Mouse (Mus musculus): ENCODE data around the gene Apol11b. TPM values are rescaled to one million over a fixed set of nuclear protein-coding genes. Genes with fewer than 3 reads are reported as not detected.
"Not testable (repeated sequence)": the region's sequence is repeated elsewhere in the genome, so short reads cannot be mapped to it uniquely, and the experiment has no call there.

Apol11b gene
- 0.14 and 0.18 TPM in 2 replicates for polyA plus RNA-seq (2015; fragmentation: Nextera tagmentation; extraction: Ambion mirVana)

DNA sequence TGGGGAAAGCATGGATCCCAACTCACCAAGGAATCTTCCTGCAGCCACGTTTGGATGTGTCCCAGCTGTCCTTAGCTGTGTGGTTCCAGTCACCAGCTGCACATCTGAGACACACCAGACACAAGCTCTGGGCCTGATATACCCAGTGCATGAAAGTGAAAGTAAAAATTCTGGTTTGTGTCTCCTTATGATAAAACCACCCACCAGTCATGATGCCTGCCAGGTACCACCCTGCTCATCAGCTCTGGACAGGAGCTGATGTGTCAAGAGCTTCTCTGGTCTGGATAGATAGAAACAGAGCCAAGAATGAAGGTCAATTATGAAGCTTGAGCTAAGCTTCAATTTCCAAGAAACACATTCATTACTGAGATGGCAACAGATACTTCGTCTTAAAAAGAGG, at the start of gene Apol11b:
Apol11b (minus strand) TSS at position 111 of the 400 bp plus-strand sequence.
- not testable (repeated sequence) for H3K27me3 ChIP-seq; H3K4me2 ChIP-seq (replicated peaks); H3K4me1 ChIP-seq; ATAC-seq (replicated peaks); H3K4me3 ChIP-seq; H3K27ac ChIP-seq (replicated peaks); H3K36me3 ChIP-seq; H3K9ac ChIP-seq (replicated peaks); H3K9me3 ChIP-seq
- 80% methylated on average over 2 of the region's 2 CpGs for WGBS

DNA sequence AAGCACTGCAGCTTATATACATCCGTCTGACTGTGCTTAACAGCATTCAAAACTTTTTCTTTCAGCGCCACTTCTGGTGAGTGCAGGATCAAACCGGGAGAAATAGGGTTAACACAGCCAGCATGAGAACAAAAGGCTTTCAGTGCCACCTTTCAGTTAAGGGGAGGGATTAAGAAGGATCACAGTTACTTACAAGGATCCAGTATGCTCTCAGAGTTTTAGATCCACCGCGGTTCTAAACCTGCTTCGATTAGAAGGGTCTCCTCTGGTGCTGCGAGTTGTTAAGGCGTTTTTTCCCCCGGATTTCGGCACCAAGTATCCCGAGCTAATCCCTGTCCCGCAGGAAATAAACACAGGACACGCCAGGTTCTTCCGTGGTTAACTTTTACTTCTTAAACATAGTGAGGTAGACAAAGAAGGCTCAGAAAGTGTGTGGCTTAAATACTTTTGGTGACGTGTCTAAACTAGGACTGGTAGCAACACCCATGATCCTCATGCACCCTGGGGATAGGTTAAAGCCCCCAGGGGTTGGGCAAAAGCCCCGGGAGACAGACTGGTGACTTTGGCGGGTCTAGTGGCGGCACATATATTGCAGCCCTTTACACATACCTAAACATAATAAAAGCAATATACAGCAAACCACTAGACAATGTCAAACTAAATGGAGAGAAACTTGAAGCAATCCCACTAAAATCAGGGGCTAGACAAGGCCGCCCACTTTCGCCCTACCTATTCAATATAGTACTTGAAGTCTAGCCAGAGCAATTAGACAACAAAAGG, 48.6 kb upstream of the Apol11b start:
- H3K36me3 ChIP-seq; H3K9ac ChIP-seq (replicated peaks); H3K4me1 ChIP-seq; H3K9me3 ChIP-seq; ATAC-seq (replicated peaks); H3K27ac ChIP-seq (replicated peaks); H3K27me3 ChIP-seq: not testable (repeated sequence)
- Histone ChIP-seq H3K4me2 (replicated peaks) (peak overlapping the region; percentile 41), H3K4me3 (peak overlapping the region; percentile 21)
- 8% methylated on average over 20 of the region's 20 CpGs for WGBS

DNA sequence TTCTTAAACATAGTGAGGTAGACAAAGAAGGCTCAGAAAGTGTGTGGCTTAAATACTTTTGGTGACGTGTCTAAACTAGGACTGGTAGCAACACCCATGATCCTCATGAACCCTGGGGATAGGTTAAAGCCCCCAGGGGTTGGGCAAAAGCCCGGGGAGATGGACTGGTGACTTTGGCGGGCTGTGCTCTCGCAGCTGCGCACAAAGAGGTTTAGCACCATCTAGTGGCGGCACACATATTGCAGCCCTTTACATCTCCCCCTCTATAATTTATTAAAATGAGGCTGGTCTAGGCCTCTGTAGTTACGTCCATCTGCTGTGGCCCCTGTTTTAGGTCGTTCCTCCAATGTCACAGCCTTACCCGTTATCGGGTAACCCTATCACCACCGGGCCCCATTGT, 40.9 kb upstream of the Apol11b start:
- not testable (repeated sequence) for H3K36me3 ChIP-seq; H3K27me3 ChIP-seq; H3K9me3 ChIP-seq; ATAC-seq (replicated peaks); H3K4me1 ChIP-seq; H3K27ac ChIP-seq (replicated peaks); H3K4me2 ChIP-seq (replicated peaks); H3K4me3 ChIP-seq; H3K9ac ChIP-seq (replicated peaks)
- WGBS = 20% methylated on average over 11 of the region's 11 CpGs

DNA sequence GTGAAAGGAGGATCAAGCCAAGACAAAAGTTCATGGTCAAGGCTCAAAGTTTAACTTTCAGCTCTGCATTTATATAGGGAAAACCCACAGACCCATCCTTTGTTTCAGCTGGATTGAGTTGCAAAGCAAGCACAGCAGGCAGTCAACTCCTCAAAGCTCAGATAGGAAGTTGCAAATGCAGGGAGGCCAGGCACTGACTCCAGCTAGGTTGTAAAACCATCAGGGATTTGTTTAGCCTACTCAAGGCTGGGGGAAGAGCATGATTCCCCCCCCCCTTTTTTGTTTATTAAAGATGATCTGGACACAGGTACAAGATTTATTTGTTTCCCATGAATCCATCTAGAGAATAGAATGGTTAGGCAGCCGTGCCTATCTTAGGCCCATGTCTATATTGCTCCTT, 31.0 kb upstream of the Apol11b start:
- H3K27me3 ChIP-seq; H3K27ac ChIP-seq (replicated peaks); H3K4me1 ChIP-seq; H3K4me2 ChIP-seq (replicated peaks); H3K4me3 ChIP-seq; H3K9ac ChIP-seq (replicated peaks); ATAC-seq (replicated peaks); H3K36me3 ChIP-seq; H3K9me3 ChIP-seq: not testable (repeated sequence)
- 80% methylated on average over 1 of the region's 1 CpGs for WGBS

DNA sequence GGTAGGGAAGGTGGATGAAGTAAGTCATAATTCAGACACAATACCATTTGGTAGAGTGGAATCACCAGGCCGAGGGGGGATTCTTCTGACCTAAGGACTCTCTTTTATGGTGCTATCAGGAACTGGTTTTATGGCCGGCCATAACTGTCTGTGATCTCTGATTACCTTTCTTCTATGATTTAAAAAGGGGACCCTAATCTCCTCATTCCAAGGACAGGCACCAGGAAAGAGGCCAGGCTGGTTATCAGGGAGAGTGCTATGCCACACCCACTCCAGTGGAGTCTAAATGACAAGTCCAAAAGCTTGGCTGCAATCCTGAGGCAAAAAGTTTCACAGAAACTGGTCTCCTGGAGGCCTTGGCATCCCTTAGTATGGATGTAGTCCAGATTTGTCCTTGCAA, 18.8 kb upstream of the Apol11b start:
- H3K27me3 ChIP-seq; H3K4me1 ChIP-seq; H3K27ac ChIP-seq (replicated peaks); H3K9me3 ChIP-seq; H3K4me2 ChIP-seq (replicated peaks); H3K9ac ChIP-seq (replicated peaks); H3K36me3 ChIP-seq; ATAC-seq (replicated peaks); H3K4me3 ChIP-seq: not testable (repeated sequence)
- 91% methylated on average over 2 of the region's 2 CpGs for WGBS

DNA sequence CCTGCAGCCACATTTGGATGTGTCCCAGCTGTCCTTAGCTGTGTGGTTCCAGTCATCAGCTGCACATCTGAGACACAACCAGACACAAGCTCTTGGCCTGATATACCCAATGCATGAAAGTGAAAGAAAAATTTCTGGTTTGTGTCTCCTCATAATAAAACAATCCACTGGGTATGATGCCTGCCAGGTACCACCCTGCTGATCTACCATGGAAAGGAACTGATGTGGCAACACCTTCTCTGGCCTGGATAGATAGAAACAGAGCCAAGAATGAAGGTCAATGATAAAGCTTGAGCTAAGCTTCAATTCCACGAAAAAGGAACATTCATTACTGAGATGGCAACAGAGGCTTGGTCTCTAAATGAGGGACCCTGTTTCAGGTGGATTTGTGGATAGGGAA, 16.7 kb upstream of the Apol11b start:
- H3K9ac ChIP-seq (replicated peaks); H3K36me3 ChIP-seq; H3K4me3 ChIP-seq; H3K4me2 ChIP-seq (replicated peaks); H3K9me3 ChIP-seq; H3K27ac ChIP-seq (replicated peaks); H3K27me3 ChIP-seq; H3K4me1 ChIP-seq; ATAC-seq (replicated peaks): not testable (repeated sequence)
- WGBS = 100% methylated on average over 1 of the region's 1 CpGs

DNA sequence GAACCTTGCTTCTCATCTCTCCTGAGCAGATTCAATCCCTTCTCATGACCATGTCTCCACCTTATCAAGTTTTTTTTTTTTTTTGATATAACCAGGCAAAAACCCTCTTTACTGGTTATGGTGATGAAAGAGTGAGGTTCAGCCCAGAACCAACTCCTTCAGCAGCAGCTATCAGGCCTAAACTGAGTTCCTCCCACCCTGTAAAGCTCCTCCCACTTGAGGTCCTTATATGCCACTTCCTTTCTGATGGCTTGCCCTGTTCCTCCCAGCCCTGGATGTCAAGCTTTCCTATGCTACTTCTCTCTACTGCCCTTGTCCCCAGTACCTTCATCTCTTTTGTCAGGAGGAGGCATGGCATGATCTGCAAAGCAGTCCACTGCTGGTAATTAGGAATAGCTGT, 8.1 kb upstream of the Apol11b start:
- H3K27ac ChIP-seq (replicated peaks); H3K4me3 ChIP-seq; H3K36me3 ChIP-seq; H3K4me2 ChIP-seq (replicated peaks); H3K9ac ChIP-seq (replicated peaks); ATAC-seq (replicated peaks); H3K9me3 ChIP-seq; H3K27me3 ChIP-seq; H3K4me1 ChIP-seq: not testable (repeated sequence)

DNA sequence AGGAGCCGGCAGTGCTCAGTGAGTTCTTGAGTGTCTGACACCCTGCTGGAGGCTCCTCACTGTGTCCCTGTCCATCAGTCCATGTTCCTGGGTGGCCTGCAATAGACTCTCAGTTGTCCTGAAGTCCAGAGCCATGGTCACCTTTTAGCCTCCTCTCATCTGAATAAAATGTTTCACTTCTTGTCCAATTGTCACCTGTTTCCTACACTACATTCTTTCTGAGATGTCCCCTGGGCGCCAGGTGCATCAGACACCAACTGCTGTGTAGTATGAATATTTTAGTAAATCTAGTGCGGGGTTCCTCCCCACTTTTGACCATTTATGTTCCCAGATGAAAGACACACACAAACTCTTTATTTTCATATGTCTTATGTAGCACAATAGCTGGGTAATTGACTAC, 13.3 kb downstream of the Apol11b start:
- H3K27me3 ChIP-seq; H3K36me3 ChIP-seq; ATAC-seq (replicated peaks); H3K9me3 ChIP-seq; H3K4me3 ChIP-seq; H3K4me2 ChIP-seq (replicated peaks); H3K27ac ChIP-seq (replicated peaks); H3K4me1 ChIP-seq; H3K9ac ChIP-seq (replicated peaks): not testable (repeated sequence)
- 79% methylated on average over 3 of the region's 3 CpGs for WGBS

DNA sequence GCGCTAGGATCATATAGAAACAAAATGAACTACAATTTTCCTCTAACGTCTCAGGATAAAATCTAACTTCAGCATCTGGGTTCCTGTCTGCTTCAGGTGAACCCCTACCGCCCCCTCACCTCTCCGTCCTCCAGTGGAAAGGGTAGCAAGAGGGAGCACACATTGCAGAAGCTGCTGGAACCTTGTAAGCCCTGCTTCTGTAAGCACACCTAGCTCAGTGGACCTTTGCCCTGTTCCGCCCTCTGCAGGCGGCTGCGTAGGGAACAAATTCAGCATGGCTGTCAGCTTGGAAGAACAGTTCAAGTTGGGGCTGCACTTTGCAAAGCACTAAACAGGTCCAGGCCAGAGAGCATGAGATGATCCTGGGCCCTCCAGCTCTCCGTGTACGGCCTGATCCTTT, 14.4 kb downstream of the Apol11b start:
- not testable (repeated sequence) for H3K4me3 ChIP-seq; H3K36me3 ChIP-seq; H3K4me1 ChIP-seq; ATAC-seq (replicated peaks); H3K9me3 ChIP-seq; H3K27me3 ChIP-seq; H3K27ac ChIP-seq (replicated peaks); H3K4me2 ChIP-seq (replicated peaks); H3K9ac ChIP-seq (replicated peaks)
- WGBS = 65% methylated on average over 9 of the region's 9 CpGs

DNA sequence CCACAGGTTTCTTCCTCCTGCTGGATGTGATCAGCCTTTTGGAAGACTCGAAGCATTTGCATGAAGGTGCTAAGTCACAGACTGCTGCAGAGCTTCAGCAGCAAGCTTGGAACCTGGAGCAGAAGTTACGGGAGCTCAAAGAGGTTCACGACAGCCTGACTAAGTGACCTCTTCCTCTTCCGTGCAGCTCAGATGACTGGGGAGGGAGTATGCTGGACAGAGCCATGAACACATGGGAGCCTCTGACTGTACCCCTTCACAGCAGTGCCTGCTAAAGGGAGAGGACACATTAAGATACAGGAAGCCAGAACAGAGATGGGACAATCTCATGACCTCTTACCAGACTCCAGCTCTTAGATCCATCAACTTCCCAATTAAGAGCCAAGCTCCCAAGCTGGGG, 16.6 kb downstream of the Apol11b start:
- 90% methylated on average over 4 of the region's 4 CpGs for whole genome bisulfite sequencing
- not testable (repeated sequence) for H3K27me3 ChIP-seq; ATAC-seq (replicated peaks); H3K36me3 ChIP-seq; H3K4me1 ChIP-seq; H3K9ac ChIP-seq (replicated peaks); H3K9me3 ChIP-seq; H3K4me2 ChIP-seq (replicated peaks); H3K27ac ChIP-seq (replicated peaks); H3K4me3 ChIP-seq

DNA sequence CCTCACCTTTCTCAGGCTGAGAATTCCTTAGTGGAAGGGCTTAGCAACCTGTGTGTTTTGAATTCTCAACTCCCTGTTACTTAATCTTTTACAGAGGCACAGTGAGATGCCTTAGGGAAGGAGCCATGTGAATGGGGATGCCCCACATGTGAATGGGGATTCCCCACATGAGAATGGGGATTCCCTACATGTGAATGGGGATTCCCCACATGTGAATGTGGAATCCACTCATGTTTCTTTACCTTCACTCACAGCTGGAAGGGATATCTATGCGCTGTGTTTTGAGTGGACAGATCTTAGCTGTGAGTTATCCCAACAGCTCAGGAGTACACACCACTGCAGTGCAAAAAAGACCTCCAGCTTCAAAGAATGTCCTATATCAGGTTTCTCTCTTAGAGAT, 18.4 kb downstream of the Apol11b start:
- Histone ChIP-seq H3K36me3 (no peaks in the 10 kb centered on the region), H3K9ac (replicated peaks) (no peak overlapping the region), H3K27ac (replicated peaks) (no peak overlapping the region), H3K4me2 (replicated peaks) (no peak overlapping the region), H3K27me3 (no peaks in the 10 kb centered on the region), H3K4me1 (no peaks in the 10 kb centered on the region), H3K9me3 (no peaks in the 10 kb centered on the region), H3K4me3 (no peak overlapping the region)
- ATAC-seq (replicated peaks) = no peak
- WGBS = 94% methylated on average over 1 of the region's 1 CpGs

DNA sequence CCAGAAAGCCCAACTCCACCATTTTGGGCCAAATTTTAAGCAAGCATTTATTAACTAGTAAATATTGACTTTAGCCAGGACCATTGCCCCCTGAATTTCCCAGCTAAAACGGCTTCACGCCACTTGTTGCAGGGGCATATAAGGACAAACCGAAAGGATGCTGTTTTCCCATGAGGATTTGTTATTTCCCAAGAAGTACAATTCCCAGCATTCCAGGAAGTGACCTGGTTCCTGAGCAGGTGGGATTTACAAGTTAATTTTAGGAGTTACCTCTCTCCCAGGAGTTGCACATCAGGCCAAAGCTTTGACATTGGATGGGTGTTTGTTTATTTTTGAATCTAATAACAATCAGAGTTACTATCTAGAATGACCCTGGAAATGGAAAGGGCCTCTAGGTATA, 37.0 kb downstream of the Apol11b start:
- 97% methylated on average over 3 of the region's 3 CpGs for WGBS
- H3K36me3 ChIP-seq = no peaks in the 10 kb centered on the region
- ATAC-seq (replicated peaks) = no peak
- H3K27me3 ChIP-seq = no peaks in the 10 kb centered on the region
- no peak overlapping the region for H3K4me3 ChIP-seq
- no peak overlapping the region for H3K9ac ChIP-seq (replicated peaks)
- H3K4me2 ChIP-seq (replicated peaks) = no peak overlapping the region
- H3K27ac ChIP-seq (replicated peaks) = no peak overlapping the region
- H3K9me3 ChIP-seq = no peaks in the 10 kb centered on the region
- no peaks in the 10 kb centered on the region for H3K4me1 ChIP-seq

DNA sequence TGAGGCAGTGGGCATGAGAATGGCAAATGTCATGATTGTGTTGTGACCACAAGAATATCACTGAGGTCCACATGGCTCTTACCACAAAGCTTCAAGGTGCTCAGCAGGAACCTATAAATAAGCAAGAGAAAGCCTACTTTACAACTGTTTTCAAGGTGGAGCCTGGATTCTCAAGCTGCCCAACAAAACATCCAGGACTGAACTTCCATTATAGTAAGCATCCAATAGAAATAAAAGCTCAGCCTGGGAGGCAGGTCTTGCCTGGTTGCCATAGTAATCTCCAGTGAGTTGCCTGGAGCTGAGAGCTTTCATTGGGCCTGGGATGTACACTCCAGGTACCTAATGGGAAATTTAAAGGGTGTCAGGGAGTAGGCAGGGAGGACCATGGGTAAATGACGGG, 44.1 kb downstream of the Apol11b start, which contains the start of gene Gm36245:
Gm36245 (plus strand) TSS at position 301 of the 400 bp plus-strand sequence.
- Histone ChIP-seq H3K4me3 (no peak within 1 kb of the TSS), H3K27me3 (no peaks in the 10 kb centered on the region), H3K36me3 (no peaks in the 10 kb centered on the region), H3K9ac (replicated peaks) (no peak within 1 kb of the TSS), H3K27ac (replicated peaks) (no peak within 1 kb of the TSS), H3K9me3 (no peaks in the 10 kb centered on the region), H3K4me2 (replicated peaks) (no peak within 1 kb of the TSS), H3K4me1 (no peaks in the 10 kb centered on the region)
- WGBS = 81% methylated on average over 1 of the region's 1 CpGs
- ATAC-seq (replicated peaks) = no peak

Data from forebrain, embryonic 15.5 days (tissue).